Mouse (Mus musculus): ENCODE results near the gene Dhcr24.

GRCm38 (mm10) chr4:106539756-106540155 lies 21.1 kb upstream of the Dhcr24 start:
- TF ChIP-seq CTCF (IDR thresholded peaks at IDR 0.05; ENCODE audit: extremely low read depth, insufficient read depth, low read length) (no peak), POLR2A (IDR thresholded peaks at IDR 0.05; ENCODE audit: extremely low read depth, insufficient read depth, low read length) (no peak)

Measured in cortical plate, adult 2 months (tissue).